Mouse (Mus musculus) kidney, adult 2 months (tissue): ENCODE results near the gene Dmac2.

ENCODE experiments used
- CTCF ChIP-seq: fragments of 200-500 bp; conservative IDR thresholded peaks from 2 replicates; pipeline ENCODE4 v1.5.1; 2011; ENCODE audit warnings: low read depth, mild to moderate bottlenecking, control low read depth, low read length, moderate library complexity, mixed read lengths; ENCODE audit not compliant: insufficient read depth, insufficient read length
- POLR2A ChIP-seq: fragments of 200-500 bp; IDR thresholded peaks from one replicate; pipeline ENCODE4 v1.6.1; 2011; ENCODE audit warnings: low read depth, low read length, control low read depth

- no peak for TF ChIP-seq CTCF
- TF ChIP-seq POLR2A = no peak
Observed at GRCm38 (mm10) chr7:25591226-25591625, 28.0 kb upstream of the Dmac2 start.
